Mouse (Mus musculus): Measurements from ENCODE around the gene Pnmt. TPM values are rescaled to one million over a fixed set of nuclear protein-coding genes. Genes with fewer than 3 reads are reported as not detected.

The Pnmt gene
- total and polyA plus RNA-seq, 3 experiments, result not detected

- Histone ChIP-seq H3K27me3 (ENCODE audit: insufficient read depth, low read length) (peaks cover 9% of the 10 kb centered on the region; the same call in 1 of the 2 replicates), H3K9me3 (replicated peaks) (no peaks in the 10 kb centered on the region), H3K4me3 (ENCODE audit: low read depth, low read length) (no peak overlapping the region), H3K36me3 (replicated peaks) (peaks cover 34% of the 10 kb centered on the region), H3K4me1 (ENCODE audit: insufficient read depth, low read depth, low read length) (peaks cover 60% of the 10 kb centered on the region)
- no peak for ATAC-seq (ENCODE audit: extremely low read depth, insufficient number of reproducible peaks, low FRiP score, poor library complexity, severe bottlenecking)
- DNase-seq (ENCODE audit: low spot score), result no peak
- TF ChIP-seq GATA1 (IDR thresholded peaks at IDR 0.05; ENCODE audit: borderline replicate concordance, low read length) (no peak), CTCF (IDR thresholded peaks at IDR 0.05; ENCODE audit: low read depth, low read length) (no peak), TAL1 (conservative IDR thresholded peaks at IDR 0.05; ENCODE audit: low read depth, low read length) (no peak), POLR2AphosphoS5 (IDR thresholded peaks at IDR 0.05; ENCODE audit: insufficient replicate concordance, low read depth, low read length) (no peak), GATA2 (IDR thresholded peaks at IDR 0.05; ENCODE audit: borderline replicate concordance, low read depth, low read length) (no peak)
Observed at GRCm38 (mm10) chr11:98395041-98395440, 8.8 kb downstream of the Pnmt start.

- H3K4me1 ChIP-seq (ENCODE audit: insufficient read depth, low read depth, low read length), result peaks cover 47% of the 10 kb centered on the region
Observed at GRCm38 (mm10) chr11:98397946-98398345, 11.7 kb downstream of the Pnmt start.

GRCm38 (mm10) chr11:98400161-98400726 is 14.0 kb downstream of the Pnmt start, which contains the start of gene Pgap3:
Pgap3 (minus strand) TSS chr11:98400490.
- peaks cover 31% of the 10 kb centered on the region for H3K36me3 ChIP-seq (replicated peaks)
- H3K9me3 ChIP-seq (replicated peaks), result no peaks in the 10 kb centered on the region
- ATAC-seq (ENCODE audit: extremely low read depth, insufficient number of reproducible peaks, low FRiP score, poor library complexity, severe bottlenecking), result peak; percentile 73
- peak within 1 kb of the TSS; percentile 90 for H3K4me3 ChIP-seq (ENCODE audit: low read depth, low read length)
- H3K27me3 ChIP-seq (ENCODE audit: insufficient read depth, low read length), result peaks cover 11% of the 10 kb centered on the region
- TF ChIP-seq GATA2 (IDR thresholded peaks at IDR 0.05; ENCODE audit: borderline replicate concordance, low read depth, low read length), result no peak
- no peak for TF ChIP-seq CTCF (IDR thresholded peaks at IDR 0.05; ENCODE audit: low read depth, low read length)
- TF ChIP-seq POLR2AphosphoS5 (IDR thresholded peaks at IDR 0.05; ENCODE audit: insufficient replicate concordance, low read depth, low read length), result no peak
- TF ChIP-seq GATA1 (IDR thresholded peaks at IDR 0.05; ENCODE audit: borderline replicate concordance, low read length), result no peak
- TF ChIP-seq TAL1 (conservative IDR thresholded peaks at IDR 0.05; ENCODE audit: low read depth, low read length), result no peak
- peaks cover 25% of the 10 kb centered on the region for H3K4me1 ChIP-seq (ENCODE audit: insufficient read depth, low read depth, low read length)
- peak; percentile 78 for DNase-seq (ENCODE audit: low spot score)

More at GRCm38 (mm10) chr11:98397946-98398345, 11.7 kb downstream of the Pnmt start:
- Histone ChIP-seq H3K4me3 (ENCODE audit: low read depth, low read length) (no peak overlapping the region), H3K9me3 (replicated peaks) (no peaks in the 10 kb centered on the region), H3K36me3 (replicated peaks) (peaks cover 34% of the 10 kb centered on the region), H3K27me3 (ENCODE audit: insufficient read depth, low read length) (no peaks in the 10 kb centered on the region)
- no peak for TF ChIP-seq GATA1 (IDR thresholded peaks at IDR 0.05; ENCODE audit: borderline replicate concordance, low read length)
- TF ChIP-seq GATA2 (IDR thresholded peaks at IDR 0.05; ENCODE audit: borderline replicate concordance, low read depth, low read length), result no peak
- no peak for TF ChIP-seq CTCF (IDR thresholded peaks at IDR 0.05; ENCODE audit: low read depth, low read length)
- no peak for ATAC-seq (ENCODE audit: extremely low read depth, insufficient number of reproducible peaks, low FRiP score, poor library complexity, severe bottlenecking)
- DNase-seq (ENCODE audit: low spot score), result no peak

- H3K9me3 ChIP-seq (replicated peaks), result no peaks in the 10 kb centered on the region
- ATAC-seq (ENCODE audit: extremely low read depth, insufficient number of reproducible peaks, low FRiP score, poor library complexity, severe bottlenecking) (no peak), DNase-seq (ENCODE audit: low spot score) (no peak)
- H3K36me3 ChIP-seq (replicated peaks), result peaks cover 29% of the 10 kb centered on the region
- no peak for TF ChIP-seq GATA2 (IDR thresholded peaks at IDR 0.05; ENCODE audit: borderline replicate concordance, low read depth, low read length)
- no peak for TF ChIP-seq TAL1 (conservative IDR thresholded peaks at IDR 0.05; ENCODE audit: low read depth, low read length)
- no peak for TF ChIP-seq GATA1 (IDR thresholded peaks at IDR 0.05; ENCODE audit: borderline replicate concordance, low read length)
- peaks cover 23% of the 10 kb centered on the region for H3K4me1 ChIP-seq (ENCODE audit: insufficient read depth, low read depth, low read length)
- peak overlapping the region; percentile 90 for H3K4me3 ChIP-seq (ENCODE audit: low read depth, low read length)
- peaks cover 11% of the 10 kb centered on the region for H3K27me3 ChIP-seq (ENCODE audit: insufficient read depth, low read length)
Observed at GRCm38 (mm10) chr11:98400816-98401215, 14.6 kb downstream of the Pnmt start.

GRCm38 (mm10) chr11:98406621-98407020 is 20.4 kb downstream of the Pnmt start:
- no peak for DNase-seq (ENCODE audit: low spot score)

GRCm38 (mm10) chr11:98408872-98409271 is 22.6 kb downstream of the Pnmt start:
- Histone ChIP-seq H3K36me3 (replicated peaks) (no peaks in the 10 kb centered on the region), H3K27me3 (ENCODE audit: insufficient read depth, low read length) (peaks cover 36% of the 10 kb centered on the region), H3K9me3 (replicated peaks) (no peaks in the 10 kb centered on the region), H3K4me3 (ENCODE audit: low read depth, low read length) (no peak overlapping the region), H3K4me1 (ENCODE audit: insufficient read depth, low read depth, low read length) (peaks cover 3% of the 10 kb centered on the region; the same call in 1 of the 2 replicates)
- no peak for TF ChIP-seq GATA2 (IDR thresholded peaks at IDR 0.05; ENCODE audit: borderline replicate concordance, low read depth, low read length)
- no peak for TF ChIP-seq CTCF (IDR thresholded peaks at IDR 0.05; ENCODE audit: low read depth, low read length)
- TF ChIP-seq TAL1 (conservative IDR thresholded peaks at IDR 0.05; ENCODE audit: low read depth, low read length), result no peak
- TF ChIP-seq GATA1 (IDR thresholded peaks at IDR 0.05; ENCODE audit: borderline replicate concordance, low read length), result no peak
- no peak for TF ChIP-seq POLR2AphosphoS5 (IDR thresholded peaks at IDR 0.05; ENCODE audit: insufficient replicate concordance, low read depth, low read length)
- ATAC-seq (ENCODE audit: extremely low read depth, insufficient number of reproducible peaks, low FRiP score, poor library complexity, severe bottlenecking) (no peak), DNase-seq (ENCODE audit: low spot score) (no peak)

More at GRCm38 (mm10) chr11:98406621-98407020, 20.4 kb downstream of the Pnmt start:
- Histone ChIP-seq H3K36me3 (replicated peaks) (no peaks in the 10 kb centered on the region), H3K27me3 (ENCODE audit: insufficient read depth, low read length) (peaks cover 19% of the 10 kb centered on the region), H3K9me3 (replicated peaks) (no peaks in the 10 kb centered on the region), H3K4me3 (ENCODE audit: low read depth, low read length) (no peak overlapping the region), H3K4me1 (ENCODE audit: insufficient read depth, low read depth, low read length) (peaks cover 3% of the 10 kb centered on the region; the same call in 1 of the 2 replicates)
- ATAC-seq (ENCODE audit: extremely low read depth, insufficient number of reproducible peaks, low FRiP score, poor library complexity, severe bottlenecking), result no peak
- no peak for TF ChIP-seq GATA2 (IDR thresholded peaks at IDR 0.05; ENCODE audit: borderline replicate concordance, low read depth, low read length)
- TF ChIP-seq GATA1 (IDR thresholded peaks at IDR 0.05; ENCODE audit: borderline replicate concordance, low read length), result no peak
- TF ChIP-seq CTCF (IDR thresholded peaks at IDR 0.05; ENCODE audit: low read depth, low read length), result no peak
- no peak for TF ChIP-seq POLR2AphosphoS5 (IDR thresholded peaks at IDR 0.05; ENCODE audit: insufficient replicate concordance, low read depth, low read length)
- TF ChIP-seq TAL1 (conservative IDR thresholded peaks at IDR 0.05; ENCODE audit: low read depth, low read length), result no peak

Measured in G1E (cell line).